Mouse (Mus musculus): Measurements from ENCODE around the gene Ets2.

DNA sequence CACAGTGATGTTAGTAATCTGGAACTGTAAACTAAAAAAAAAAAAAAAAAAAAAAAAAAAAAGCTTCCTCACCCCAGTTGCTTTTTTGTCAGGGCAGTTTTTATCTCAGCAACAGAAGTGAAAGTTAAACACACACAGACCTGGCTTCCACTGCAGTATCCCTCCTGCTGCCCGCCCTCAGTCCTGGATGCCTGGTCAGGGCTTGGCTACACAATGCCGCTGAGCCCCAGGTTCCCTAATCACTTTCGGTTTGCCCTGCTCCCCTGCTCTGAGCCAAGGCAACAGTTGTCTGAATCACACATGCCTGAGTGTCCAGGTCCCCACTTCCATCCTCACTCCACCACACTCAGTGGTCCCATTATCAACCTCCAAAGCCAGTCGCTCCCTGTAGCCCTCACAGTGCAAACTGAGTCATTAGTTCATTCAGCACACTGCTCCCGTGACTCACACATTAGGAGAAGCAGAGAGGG lies 27.4 kb upstream of the Ets2 start:
- TF ChIP-seq GATA1 (IDR thresholded peaks at IDR 0.05; ENCODE audit: low read length) (no peak), TAL1 (IDR thresholded peaks at IDR 0.05; ENCODE audit: low read length) (no peak)
